Mouse (Mus musculus) brain, adult 2 months (tissue): ENCODE data around the gene Matn3.

Experiments used
- DNase-seq: peaks from one replicate; pipeline ENCODE4 v3.0.0; 2011; ENCODE audit warnings: low read depth, low spot score

The Matn3 gene

DNA sequence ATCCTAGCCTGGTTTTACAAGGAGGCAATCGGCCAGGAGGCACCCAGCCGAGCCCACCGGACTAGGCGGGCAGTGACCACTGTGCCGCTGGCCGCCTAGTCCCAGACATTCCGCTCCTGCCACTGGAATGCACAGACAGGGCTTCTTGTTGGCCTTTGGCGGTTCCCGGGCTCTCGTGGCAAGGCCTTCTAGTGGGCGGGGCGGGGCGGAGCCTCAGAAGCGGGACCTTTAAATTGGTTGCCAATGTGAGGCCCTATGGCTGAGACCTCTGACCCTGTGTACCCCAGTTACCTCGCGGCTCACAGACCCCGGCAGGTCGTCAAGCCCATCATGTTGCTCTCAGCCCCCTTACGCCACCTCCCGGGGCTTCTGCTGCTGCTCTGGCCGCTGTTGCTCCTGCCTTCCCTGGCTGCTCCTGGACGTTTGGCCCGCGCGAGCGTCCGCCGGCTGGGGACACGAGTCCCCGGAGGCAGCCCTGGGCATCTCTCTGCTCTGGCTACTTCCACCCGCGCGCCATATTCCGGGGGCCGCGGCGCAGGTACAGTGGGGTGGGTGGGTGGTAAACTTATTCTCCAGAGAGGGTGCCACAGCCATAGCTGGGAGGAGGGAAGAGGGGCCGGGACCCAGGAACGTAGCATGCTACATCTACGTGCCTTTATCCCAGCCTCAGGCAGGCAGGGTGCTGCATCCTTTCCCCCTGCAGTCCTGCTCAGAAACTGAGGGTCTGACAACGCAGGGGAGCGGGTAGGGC lies at the start of gene Matn3:
Gene Matn3 (plus strand): TSS at position 216 of the 751 bp plus-strand sequence.
- DNase-seq = peak; percentile 24

DNA sequence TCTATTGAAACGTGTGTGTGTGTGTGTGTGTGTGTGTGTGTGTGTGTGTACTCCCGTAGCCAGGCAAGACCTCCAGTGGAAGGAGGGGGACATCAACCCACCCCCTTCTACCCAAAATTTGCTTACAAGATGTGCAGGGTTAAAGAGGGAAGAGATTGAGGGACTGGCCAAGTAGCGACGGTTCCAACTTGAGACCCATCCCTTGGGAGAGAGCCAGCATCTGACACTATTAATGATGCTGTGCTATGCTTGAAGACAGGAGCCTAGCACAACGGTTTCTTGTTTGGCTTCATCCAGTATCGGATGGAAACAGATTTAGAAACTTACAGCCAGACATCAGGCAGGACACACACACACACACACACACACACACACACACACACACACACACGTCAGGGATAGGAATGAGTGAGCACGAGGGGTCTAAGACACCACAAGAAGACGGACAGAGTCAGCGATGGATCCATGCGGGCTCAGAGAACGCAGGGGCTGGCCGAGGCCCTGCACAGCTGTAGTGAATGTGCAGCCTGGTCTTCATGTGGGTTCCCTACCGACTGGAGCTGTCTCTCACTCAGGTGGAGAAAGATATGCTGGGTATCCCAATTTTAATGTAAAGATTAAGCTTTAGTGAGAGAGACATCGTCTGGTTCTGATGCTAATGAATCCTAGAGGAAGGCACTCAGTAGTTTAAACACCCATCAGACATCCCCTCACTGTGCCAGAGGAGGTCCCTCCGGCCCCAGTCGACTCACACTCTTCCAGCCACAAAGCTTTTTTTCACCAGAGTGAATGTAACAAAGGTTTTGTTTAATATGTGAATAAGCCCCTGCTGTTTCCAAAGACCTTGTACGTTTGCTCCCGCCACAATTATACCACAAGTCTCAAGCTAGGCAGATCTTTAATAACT lies 48.6 kb upstream of the Matn3 start:
- no peak for DNase-seq

GRCm38 (mm10) chr12:8900107-8900698 lies 47.5 kb upstream of the Matn3 start:
- no peak for DNase-seq

DNA sequence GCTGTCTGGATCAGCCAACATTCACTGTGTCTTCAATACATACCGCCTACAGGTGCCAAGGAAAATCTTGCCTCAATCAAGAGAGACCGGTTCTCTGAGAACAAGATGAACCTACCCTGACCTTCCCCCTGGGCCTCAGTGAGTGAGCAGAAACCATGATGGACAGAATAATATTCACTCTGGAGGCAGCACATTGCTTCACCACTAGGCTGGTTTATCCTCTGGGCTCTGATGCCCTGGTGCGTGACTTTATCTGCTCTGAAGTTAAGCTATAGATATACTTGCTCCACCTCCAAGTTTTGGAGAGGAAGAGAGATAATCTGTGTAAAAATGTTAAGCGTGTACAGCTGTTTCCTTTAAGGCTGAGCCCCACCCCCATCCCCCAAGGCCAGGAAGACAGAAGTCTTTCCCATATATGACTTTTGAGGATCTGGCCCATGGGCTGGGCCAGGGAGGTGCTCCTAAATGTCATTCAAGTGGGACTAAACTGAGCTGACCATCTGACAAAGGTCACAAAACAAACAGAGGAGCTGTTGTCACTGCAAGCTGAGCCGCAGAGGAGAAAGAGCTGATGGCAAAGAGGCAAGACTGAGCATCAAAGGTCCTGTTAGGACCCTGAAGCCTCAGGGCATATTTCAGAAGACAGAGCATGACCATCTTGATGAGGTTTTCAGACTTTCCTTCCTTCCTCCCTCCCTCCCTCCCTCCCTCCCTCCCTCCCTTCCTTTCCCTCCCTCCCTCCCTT lies 46.6 kb upstream of the Matn3 start:
- DNase-seq = no peak

DNA sequence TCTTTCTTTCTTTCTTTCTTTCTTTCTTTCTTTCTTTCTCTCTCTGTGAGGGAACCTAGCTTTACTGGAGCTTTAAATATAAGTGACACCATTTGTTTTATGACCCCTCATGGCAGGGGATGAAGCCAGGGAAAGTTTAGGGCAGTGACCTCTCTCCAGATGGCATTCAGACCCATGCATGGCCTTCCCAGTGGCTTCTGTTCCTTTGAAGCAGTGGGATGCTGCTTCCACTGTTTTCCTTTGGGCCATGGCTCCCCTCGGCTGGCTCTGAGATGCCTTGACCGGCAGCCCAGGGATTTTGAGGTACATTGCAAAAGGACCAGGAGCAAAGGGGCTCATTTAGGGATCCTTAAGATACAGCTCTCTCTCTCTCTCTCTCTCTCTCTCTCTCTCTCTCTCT lies 45.8 kb upstream of the Matn3 start:
- DNase-seq = no peak

DNA sequence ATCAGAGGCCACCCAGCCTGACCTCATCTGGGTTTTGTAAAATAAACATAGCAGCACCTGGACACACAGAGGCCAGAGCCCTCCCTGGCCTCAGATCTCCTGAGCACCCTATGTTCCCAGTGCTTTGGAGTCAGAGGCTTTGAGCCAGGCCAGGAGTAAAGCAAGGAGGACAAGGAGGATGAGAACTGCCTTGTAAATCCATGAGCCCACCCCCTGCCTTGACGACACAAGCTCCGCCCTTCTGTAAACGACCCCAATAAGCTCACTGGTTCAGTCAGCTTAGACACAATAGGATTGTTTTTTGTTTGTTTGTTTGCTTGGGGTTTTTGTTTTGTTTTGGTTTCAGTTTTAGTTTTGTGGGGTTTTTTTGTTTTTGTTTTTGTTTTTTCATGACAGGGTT lies 45.2 kb upstream of the Matn3 start:
- DNase-seq = no peak

DNA sequence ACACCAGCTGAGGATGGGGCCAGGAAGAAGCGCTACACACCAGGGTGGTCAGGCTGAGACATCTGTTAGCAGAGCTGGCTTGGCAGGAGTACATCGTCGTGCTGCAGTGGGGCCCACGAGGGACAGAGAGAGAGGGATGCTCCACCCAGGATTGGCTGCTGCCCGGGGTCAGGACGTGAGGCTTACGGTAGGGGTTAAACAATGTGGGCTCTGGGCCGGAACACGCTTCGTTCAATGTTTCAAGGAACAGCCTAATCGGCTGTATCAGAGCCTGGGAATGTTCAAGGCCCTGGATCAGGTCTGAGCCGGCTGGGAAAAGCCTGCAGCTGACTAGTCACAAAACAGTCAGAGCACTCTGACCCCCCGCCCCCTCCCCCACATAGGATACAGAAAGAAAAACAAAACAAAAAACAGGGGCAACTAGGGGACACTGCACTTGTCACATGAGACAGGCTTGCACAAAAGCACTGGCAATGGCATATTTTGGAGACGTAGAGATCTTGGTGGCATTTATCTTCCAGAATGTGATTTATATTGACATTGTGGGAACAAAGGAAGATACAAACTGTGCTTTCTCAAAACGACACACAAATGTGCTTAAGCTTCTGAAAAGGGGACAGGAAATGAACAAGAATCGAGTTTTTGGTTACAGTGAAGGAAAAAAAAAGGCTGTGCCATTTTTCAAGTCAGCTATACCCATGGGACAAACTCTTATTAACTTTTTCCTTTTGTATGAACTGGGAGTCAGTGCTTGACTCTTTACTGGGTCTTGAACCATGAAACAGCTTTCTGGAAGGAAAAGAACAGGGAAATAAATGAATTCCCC lies 34.7 kb upstream of the Matn3 start:
- DNase-seq = no peak

DNA sequence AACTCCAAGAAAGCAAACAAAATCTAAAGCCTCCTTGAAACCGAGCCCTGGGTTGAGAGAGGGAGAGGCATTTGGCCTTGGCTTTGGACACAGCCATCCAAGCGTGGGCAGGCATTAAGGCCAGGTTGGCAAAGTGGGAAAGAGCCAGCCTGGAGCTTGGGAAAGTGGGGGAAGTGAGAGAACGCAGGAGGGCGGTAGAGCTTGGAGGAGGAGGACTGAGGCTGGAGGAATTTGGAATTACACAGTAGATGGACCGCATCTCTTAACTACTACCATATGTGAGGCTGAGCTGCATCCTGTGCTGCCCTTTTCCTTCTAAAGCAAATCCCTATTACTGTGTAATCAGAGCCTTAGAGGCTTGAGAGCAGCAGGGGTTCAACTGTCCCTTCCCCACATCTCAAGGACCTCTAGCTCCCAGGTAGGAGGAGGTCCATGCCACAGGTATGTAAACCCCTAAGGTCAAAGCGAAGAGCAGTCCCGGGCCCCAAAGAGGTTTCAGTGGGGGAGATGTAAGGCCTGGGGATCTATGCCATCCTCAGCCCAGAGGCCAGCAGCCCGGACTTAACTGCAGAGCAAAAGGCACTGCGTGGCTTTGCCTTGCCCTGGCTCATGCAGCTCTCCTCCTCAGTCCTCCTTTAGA lies 33.9 kb upstream of the Matn3 start:
- peak; percentile 69 for DNase-seq

DNA sequence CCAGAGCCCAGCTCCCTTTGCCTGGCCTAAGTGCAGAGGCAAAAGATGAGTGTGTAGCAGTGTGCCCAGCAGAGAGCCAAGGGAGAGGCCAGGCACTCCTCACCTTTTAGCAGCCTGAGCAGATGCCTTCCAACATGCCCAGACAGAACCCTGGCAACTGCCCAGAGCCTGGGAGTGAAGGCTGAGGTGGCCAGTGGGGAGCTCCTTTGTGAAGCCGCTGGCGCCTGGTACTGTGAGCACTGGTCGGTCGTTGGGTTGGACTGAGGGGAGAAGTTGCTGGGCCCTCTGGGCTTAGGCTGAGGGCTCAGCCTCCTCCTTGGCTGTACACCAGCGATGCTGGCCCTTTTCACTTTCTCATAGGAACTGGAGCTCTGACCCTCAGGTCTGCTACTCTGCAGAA lies 31.4 kb upstream of the Matn3 start:
- peak; percentile 35 for DNase-seq

DNA sequence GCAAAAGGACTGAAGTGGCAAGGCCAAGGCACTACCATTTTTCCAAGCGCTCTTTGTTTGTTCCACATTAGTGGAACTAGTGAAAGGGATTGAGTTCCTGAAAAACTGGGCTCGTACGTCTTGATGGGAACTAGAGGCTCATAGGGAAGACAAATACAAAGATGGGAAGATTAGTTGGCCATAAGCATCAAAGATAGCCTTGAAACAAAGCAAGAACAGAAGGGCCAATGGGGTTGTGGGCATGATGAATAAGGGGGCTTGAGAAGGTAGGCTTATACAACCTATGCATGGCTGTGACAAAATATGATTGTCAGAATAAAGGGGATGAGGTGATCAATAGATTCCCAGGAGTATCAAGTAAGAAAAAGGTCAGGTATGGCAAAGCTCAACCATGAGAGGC lies 28.5 kb upstream of the Matn3 start:
- no peak for DNase-seq

GRCm38 (mm10) chr12:8920996-8921393 lies 26.7 kb upstream of the Matn3 start:
- no peak for DNase-seq

GRCm38 (mm10) chr12:8921394-8922368 lies 26.0 kb upstream of the Matn3 start, which contains the start of gene Laptm4a:
Gene Laptm4a, plus strand, starts transcription at chr12:8921664.
- DNase-seq = peak; percentile 99

DNA sequence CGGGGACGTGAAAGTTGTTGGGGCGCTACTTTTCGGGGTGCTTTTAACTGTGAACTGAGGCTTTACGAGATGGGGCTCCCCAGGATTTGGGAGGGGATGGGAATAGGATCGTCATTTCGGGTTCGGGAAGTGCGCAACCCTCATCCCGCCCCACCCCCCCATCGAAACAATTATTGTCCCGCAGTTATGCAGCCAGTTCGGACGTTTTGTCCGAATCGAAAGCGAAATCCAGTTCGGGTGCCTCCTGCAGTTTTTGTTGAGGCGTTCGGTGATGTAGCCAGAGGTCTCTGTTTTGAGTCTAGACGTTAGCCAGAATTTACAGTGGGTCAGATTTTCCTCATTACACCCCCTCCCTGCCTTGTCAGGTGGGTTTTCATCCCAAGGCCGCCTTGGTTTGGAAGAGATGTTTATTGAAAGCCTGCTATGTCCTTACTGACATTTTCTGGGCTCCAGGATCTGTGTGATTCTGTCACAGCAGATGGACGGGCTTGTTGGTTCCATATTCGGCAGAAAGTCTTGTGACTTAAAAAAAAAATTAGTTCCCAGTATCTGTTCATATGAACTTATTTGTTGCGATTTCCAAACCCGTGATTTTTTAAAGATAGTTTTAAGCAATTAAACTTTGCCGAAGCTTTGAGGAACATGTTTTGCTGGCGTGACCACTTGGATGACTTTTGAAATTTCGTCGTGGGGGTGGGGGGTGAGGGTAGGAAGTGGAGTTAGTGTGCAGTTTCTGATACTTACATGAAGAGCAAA lies 25.2 kb upstream of the Matn3 start:
- peak; percentile 48 for DNase-seq

- DNase-seq = peak; percentile 56
Measured at GRCm38 (mm10) chr12:8923125-8923410, 24.7 kb upstream of the Matn3 start.

DNA sequence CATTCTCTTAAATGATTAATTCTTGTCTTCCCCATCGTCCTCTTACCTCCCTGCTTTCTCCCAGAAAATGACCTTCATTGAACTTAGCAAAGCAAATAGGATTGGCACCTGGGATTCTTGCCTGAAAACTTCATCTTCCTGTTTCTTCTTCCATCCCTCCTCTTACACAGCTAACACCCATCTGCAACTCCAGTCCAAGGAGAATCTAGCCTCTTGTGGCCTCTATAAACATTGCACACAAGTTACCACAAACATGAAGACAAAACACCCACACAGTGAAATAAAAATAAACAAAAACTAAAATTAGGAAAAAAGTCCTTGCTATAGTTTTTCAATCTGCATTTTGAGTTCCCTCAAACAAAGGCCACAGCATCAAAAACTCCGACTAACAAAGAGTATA lies 24.1 kb upstream of the Matn3 start:
- no peak for DNase-seq

GRCm38 (mm10) chr12:8927652-8928051 lies 20.1 kb upstream of the Matn3 start:
- no peak for DNase-seq

- no peak for DNase-seq
Measured at GRCm38 (mm10) chr12:8928766-8929165, 19.0 kb upstream of the Matn3 start.

DNA sequence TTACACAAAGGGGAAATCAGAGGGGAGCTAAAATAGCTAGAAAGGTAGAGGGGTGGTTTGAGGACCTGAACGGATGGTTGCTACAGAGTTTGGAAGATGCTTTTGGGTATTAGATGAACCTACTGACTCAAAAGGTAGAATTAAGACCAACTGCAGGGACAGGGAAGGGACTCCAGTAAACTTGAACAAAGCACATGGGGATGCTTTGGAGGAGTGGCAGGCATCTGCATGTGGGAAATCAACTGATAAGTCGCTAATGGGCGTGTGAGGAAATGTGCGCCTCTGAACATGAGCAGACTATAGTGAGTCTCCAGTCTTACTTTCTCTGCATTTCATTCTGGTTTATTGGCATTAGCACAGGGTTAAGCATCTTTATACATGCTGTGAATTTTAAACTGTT lies 16.6 kb upstream of the Matn3 start:
- no peak for DNase-seq

DNA sequence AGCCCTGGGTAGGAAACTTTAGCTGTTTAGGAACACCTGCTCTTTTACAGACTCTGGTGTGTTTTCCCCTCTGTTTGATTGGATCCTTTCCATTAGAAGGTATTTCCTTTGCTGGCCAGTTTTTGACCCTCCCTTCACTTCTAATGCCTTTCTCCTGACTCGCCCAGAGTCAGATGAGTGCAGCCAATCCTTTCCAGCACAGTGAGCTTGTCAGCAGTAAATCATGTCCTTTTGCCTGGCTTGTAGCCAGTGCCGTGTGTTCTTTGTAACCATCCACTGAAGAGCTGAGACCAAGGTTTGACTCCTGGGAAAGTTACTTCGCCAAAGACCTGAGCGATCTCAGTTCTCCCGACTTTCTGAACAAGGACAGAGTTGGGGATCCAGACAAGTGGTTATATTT lies 12.4 kb upstream of the Matn3 start:
- no peak for DNase-seq
